Mouse (Mus musculus) lung, postnatal 0 days (tissue): ENCODE measurements around the gene Ctsh. TPM values are rescaled to one million over a fixed set of nuclear protein-coding genes. Genes with fewer than 3 reads are reported as not detected.
"Not testable (repeated sequence)": the region's sequence is repeated elsewhere in the genome, so short reads cannot be mapped to it uniquely, and the experiment has no call there.

Source experiments
- ATAC-seq: fragments of 200-750 bp; cut with Nextera tagmentation; 2 replicates; pipeline ENCODE4 v1.8.0; 2017; ENCODE audit warnings: moderate library complexity
- DNase-seq: peaks from one replicate; pipeline ENCODE4 v3.0.0-alpha.2; 2016; ENCODE audit warnings: low spot score
- H3K27ac ChIP-seq: fragments of 300-500 bp; sonication (generic); 2 replicates; pipeline ENCODE4 v1.5.1; 2014; ENCODE audit warnings: antibody characterized with exemption, mild to moderate bottlenecking, low read length, mixed read lengths
- H3K27me3 ChIP-seq: fragments of 300-500 bp; sonication (generic); replicated peaks from 2 replicates; pipeline ENCODE4 v1.6.1; 2014; ENCODE audit warnings: low read length, mixed read lengths; ENCODE audit not compliant: insufficient read depth
- H3K36me3 ChIP-seq: fragments of 300-500 bp; sonication (generic); 2 replicates; pipeline ENCODE4 v1.6.1; 2014; ENCODE audit warnings: low read length, mixed read lengths; ENCODE audit not compliant: insufficient read depth
- H3K4me1 ChIP-seq: fragments of 300-500 bp; sonication (generic); 2 replicates; pipeline ENCODE4 v1.6.1; 2014; ENCODE audit warnings: antibody characterized with exemption, low read depth, low read length, mixed read lengths; ENCODE audit not compliant: insufficient read depth
- H3K4me2 ChIP-seq: fragments of 300-500 bp; sonication (generic); replicated peaks from 2 replicates; pipeline ENCODE4 v1.6.1; 2014; ENCODE audit warnings: low read depth, mild to moderate bottlenecking, low read length, moderate library complexity, mixed read lengths
- H3K4me3 ChIP-seq: fragments of 300-500 bp; sonication (generic); 2 replicates; pipeline ENCODE4 v1.5.1; 2014; ENCODE audit warnings: low read depth, low read length
- H3K9ac ChIP-seq: fragments of 300-500 bp; sonication (generic); replicated peaks from 2 replicates; pipeline ENCODE4 v1.6.1; 2014; ENCODE audit warnings: low read depth, mild to moderate bottlenecking
- H3K9me3 ChIP-seq: fragments of 300-500 bp; sonication (generic); 2 replicates; pipeline ENCODE4 v1.6.1; 2016; ENCODE audit warnings: low read length, mixed read lengths
- CTCF ChIP-seq: IDR thresholded peaks from 2 replicates; pipeline ENCODE4 v1.5.1; 2016; ENCODE audit warnings: antibody characterized with exemption, mild to moderate bottlenecking
- EP300 ChIP-seq: IDR thresholded peaks from 2 replicates; pipeline ENCODE4 v1.6.1; 2016; ENCODE audit warnings: antibody characterized with exemption, mild to moderate bottlenecking, control low read depth
- WGBS: fragments of 180-500 bp; shearing (Covaris S2); extraction: QIAGEN DNeasy Blood & Tissue Kit; methylation state at CpG from one replicate; pipeline ENCODE4 v1.1.7; 2014; 5-methylcytosine and 5-hydroxymethylcytosine counted together
- polyA plus RNA-seq: library from polyadenylated mRNA; unstranded; fragments of >200 nt; fragmentation: Nextera tagmentation; extraction: Ambion mirVana; gene quantifications from 2 replicates; pipeline ENCODE4 v1.2.1, GENCODE M21; 2015

Gene Ctsh
- polyA plus RNA-seq, 1 experiment from 2014 or later: 2,487 TPM

GRCm38 (mm10) chr9:90054371-90055145, 606 bp downstream of the Ctsh start:
- ATAC-seq (peak; percentile 97), DNase-seq (peak; percentile 94)
- peak overlapping the region; percentile 88 for H3K9ac ChIP-seq
- H3K4me2 ChIP-seq: peak overlapping the region; percentile 79
- peak overlapping the region; percentile 72 for H3K4me3 ChIP-seq
- no peaks in the 10 kb centered on the region for H3K36me3 ChIP-seq
- no peaks in the 10 kb centered on the region for H3K27me3 ChIP-seq
- WGBS: under 1% methylated on average over 36 of the region's 37 CpGs
- H3K27ac ChIP-seq: peak overlapping the region; percentile 94
- TF ChIP-seq EP300: no peak
- peak; percentile 77 for TF ChIP-seq CTCF
- H3K4me1 ChIP-seq: no peaks in the 10 kb centered on the region
- no peaks in the 10 kb centered on the region for H3K9me3 ChIP-seq

DNA sequence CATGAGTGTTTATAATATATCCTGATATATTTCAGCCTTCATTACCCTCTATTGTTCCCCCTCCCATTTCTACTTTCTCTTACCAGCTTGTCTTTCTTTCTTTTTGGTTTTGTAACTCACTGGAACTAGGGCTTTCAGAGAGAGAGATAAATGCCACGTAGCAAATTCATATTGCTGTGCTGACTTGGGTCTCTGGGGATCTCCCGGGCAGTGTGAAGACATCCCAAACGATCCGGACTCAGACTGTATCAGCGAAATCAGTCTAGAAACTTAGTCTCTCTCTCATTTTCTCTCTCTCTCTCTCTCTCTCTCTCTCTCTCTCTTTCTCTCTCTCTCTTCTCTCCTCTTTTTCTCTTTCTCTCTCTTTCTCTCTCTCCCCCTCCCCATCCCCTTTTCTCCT, 1.5 kb downstream of the Ctsh start:
- no peaks in the 10 kb centered on the region for H3K27me3 ChIP-seq
- TF ChIP-seq CTCF: no peak
- no peak for TF ChIP-seq EP300
- no peaks in the 10 kb centered on the region for H3K4me1 ChIP-seq
- WGBS: 35% methylated on average over 5 of the region's 5 CpGs
- peak overlapping the region; percentile 72 for H3K4me3 ChIP-seq
- ATAC-seq (no peak), DNase-seq (no peak)
- no peaks in the 10 kb centered on the region for H3K36me3 ChIP-seq
- peak overlapping the region; percentile 94 for H3K27ac ChIP-seq
- peak overlapping the region; percentile 88 for H3K9ac ChIP-seq
- H3K4me2 ChIP-seq: peak overlapping the region; percentile 79
- H3K9me3 ChIP-seq: no peaks in the 10 kb centered on the region

GRCm38 (mm10) chr9:90055911-90056310, 2.0 kb downstream of the Ctsh start:
- Histone ChIP-seq H3K36me3 (no peaks in the 10 kb centered on the region), H3K4me1 (no peaks in the 10 kb centered on the region), H3K27ac (peak overlapping the region; percentile 94), H3K9ac (peak overlapping the region; percentile 88), H3K4me2 (peak overlapping the region; percentile 79), H3K27me3 (no peaks in the 10 kb centered on the region), H3K9me3 (no peaks in the 10 kb centered on the region), H3K4me3 (peak overlapping the region; percentile 72)
- 58% methylated on average over 3 of the region's 3 CpGs for WGBS
- no peak for TF ChIP-seq EP300
- no peak for ATAC-seq
- no peak for DNase-seq

DNA sequence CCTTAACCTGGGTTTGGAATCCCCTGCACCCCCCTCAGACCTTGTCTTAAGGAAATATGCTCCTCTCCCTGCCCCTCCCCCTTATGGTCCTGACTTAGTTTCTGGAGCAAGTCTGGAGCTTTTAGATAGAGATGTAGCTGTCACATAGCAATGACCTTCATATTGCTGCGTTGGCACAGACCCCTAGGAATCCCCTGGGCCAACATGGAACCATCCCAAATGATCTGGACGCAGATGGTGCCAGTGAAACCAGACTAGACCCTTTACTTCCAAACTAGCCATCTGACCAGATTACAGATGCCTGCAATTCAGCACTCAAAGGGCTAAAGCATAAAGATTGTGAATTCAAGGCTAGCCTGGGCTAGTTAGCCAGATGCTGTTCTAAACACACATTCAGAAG, 2.8 kb downstream of the Ctsh start:
- no peaks in the 10 kb centered on the region for H3K4me1 ChIP-seq
- H3K36me3 ChIP-seq: no peaks in the 10 kb centered on the region
- no peak for TF ChIP-seq EP300
- no peak for TF ChIP-seq CTCF
- peak overlapping the region; percentile 72; the same call in 1 of the 2 replicates for H3K4me3 ChIP-seq
- H3K27ac ChIP-seq: no peak overlapping the region
- no peak for ATAC-seq
- no peaks in the 10 kb centered on the region for H3K9me3 ChIP-seq
- 0 out of 2 replicates have a peak overlapping the region, but pooled peaks have one; percentile 8 for H3K9ac ChIP-seq
- peak overlapping the region; percentile 79 for H3K4me2 ChIP-seq
- WGBS: 67% methylated on average over 2 of the region's 2 CpGs
- DNase-seq: no peak
- no peaks in the 10 kb centered on the region for H3K27me3 ChIP-seq

DNA sequence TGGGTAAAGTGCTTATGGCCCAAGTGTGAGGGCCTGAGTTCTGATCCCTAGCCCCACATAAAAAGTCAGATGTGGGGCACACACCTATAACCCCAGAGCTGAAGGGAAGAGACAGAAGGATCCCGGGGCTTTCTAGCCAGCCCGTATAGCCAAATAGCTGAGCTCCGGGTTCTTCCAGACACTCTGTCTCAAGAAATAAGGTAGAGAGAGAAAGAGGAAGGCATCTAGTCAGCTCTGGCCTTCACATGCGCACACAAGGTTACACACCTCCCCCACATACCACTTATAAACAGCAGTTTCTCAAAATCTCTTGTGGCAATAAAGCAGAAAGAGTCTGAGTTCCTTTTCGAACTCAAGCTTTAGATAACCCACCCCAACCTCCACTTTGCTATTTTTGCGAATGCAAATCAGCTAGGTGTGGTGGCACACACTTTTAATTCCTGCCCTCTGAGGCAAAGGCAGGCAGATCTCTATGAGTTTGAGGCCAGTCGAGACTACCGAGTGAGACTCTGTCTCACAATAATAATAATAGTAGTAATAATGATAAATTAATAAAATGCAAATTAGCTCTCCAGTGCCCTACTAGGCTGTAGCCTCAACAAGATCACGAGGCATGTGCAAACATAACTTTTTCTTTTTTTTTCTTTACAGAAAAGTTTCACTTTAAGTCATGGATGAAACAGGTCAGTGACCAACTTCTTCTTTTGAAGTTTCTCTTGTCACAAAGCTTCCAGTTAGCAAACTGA, 6.0 kb downstream of the Ctsh start:
- DNase-seq (peak; percentile 57), ATAC-seq (peak; percentile 62)
- Histone ChIP-seq H3K36me3 (peaks cover 7% of the 10 kb centered on the region; the same call in 1 of the 2 replicates), H3K4me2 (peak overlapping the region; percentile 25), H3K4me1 (no peaks in the 10 kb centered on the region), H3K27ac (peak overlapping the region; percentile 51), H3K9ac (no peak overlapping the region), H3K4me3 (no peak overlapping the region), H3K9me3 (no peaks in the 10 kb centered on the region), H3K27me3 (no peaks in the 10 kb centered on the region)
- 54% methylated on average over 9 of the region's 9 CpGs for WGBS
- TF ChIP-seq EP300 (0 out of 2 replicates have a peak, but pooled peaks have one; percentile 9), CTCF (no peak)

- Histone ChIP-seq H3K36me3 (peaks cover 11% of the 10 kb centered on the region; the same call in 1 of the 2 replicates), H3K4me2 (no peak overlapping the region), H3K4me1 (no peaks in the 10 kb centered on the region; the same call in 1 of the 2 replicates), H3K27me3 (no peaks in the 10 kb centered on the region), H3K27ac (no peak overlapping the region), H3K9ac (no peak overlapping the region), H3K4me3 (no peak overlapping the region), H3K9me3 (no peaks in the 10 kb centered on the region)
- TF ChIP-seq CTCF: no peak
- no peak for TF ChIP-seq EP300
- no peak for DNase-seq
- ATAC-seq: no peak
- whole genome bisulfite sequencing: 48% methylated on average over 2 of the region's 2 CpGs
These were observed 6.6 kb downstream of the Ctsh start for GRCm38 (mm10) chr9:90060574-90060875.

GRCm38 (mm10) chr9:90060932-90061331, 7.0 kb downstream of the Ctsh start:
- H3K9ac ChIP-seq, ATAC-seq, H3K4me1 ChIP-seq, H3K4me3 ChIP-seq, DNase-seq, H3K27ac ChIP-seq, H3K4me2 ChIP-seq, H3K27me3 ChIP-seq, H3K9me3 ChIP-seq: not testable (repeated sequence)
- 79% methylated on average over 5 of the region's 5 CpGs for WGBS
- peaks cover 11% of the 10 kb centered on the region; the same call in 1 of the 2 replicates for H3K36me3 ChIP-seq
